Mouse (Mus musculus) urinary bladder, adult 2 months (tissue): Measurements from ENCODE around the gene Zdhhc22. TPM values are rescaled to one million over a fixed set of nuclear protein-coding genes. Genes with fewer than 3 reads are reported as not detected.

Experiments used
- DNase-seq: peaks from one replicate; pipeline ENCODE4 v3.0.0; 2022; ENCODE audit warnings: low spot score
- polyA plus RNA-seq: library from polyadenylated mRNA; depleted of rRNA; stranded (reverse); fragments of >200 nt; gene quantifications from 2 replicates; pipeline ENCODE4 v1.2.3, GENCODE M21; 2012

Gene Zdhhc22
- polyA plus RNA-seq, 1 experiment: not detected

DNA sequence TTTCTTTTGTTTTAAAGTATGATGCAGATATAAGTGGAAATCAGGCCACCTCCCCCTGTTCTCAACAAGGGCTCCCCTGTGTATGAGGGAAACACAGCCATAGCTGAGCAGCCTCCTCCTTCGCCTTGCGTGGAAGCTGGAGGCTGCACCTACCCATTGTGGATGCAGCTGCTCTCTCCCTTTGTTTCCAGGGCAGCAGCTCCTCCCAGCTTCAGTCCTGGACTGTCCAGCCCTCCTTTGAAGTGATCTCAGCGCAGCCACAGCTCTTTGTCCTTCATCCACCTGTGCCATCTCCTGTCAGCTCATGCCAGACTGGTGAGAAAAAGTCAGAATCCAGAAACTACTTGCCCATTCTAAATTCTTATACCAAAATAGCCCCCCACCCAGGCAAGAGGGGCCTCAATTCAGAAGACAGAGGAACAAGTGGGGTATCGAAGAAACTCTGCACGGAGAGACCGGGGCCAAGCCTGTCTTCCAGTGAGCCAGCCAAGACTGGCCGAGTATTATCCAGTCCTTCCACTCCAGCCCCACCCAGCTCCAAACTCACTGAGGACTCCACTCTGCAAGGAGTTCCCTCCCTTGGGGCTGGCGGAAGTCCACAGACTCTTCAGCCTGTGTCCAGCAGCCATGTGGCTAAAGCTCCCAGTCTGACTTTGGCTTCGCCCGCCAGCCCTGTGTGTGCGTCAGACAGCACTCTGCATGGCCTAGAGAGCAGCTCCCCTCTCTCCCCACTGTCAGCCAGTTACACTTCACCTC lies 28.5 kb downstream of the Zdhhc22 start:
- DNase-seq: no peak

GRCm38 (mm10) chr12:86960791-86961335 lies 29.4 kb downstream of the Zdhhc22 start:
- no peak for DNase-seq

- no peak for DNase-seq
Measured at GRCm38 (mm10) chr12:86960138-86960537, 30.1 kb downstream of the Zdhhc22 start.

GRCm38 (mm10) chr12:86959661-86960060 lies 30.6 kb downstream of the Zdhhc22 start:
- no peak for DNase-seq

GRCm38 (mm10) chr12:86958558-86958957 lies 31.7 kb downstream of the Zdhhc22 start:
- DNase-seq: no peak

DNA sequence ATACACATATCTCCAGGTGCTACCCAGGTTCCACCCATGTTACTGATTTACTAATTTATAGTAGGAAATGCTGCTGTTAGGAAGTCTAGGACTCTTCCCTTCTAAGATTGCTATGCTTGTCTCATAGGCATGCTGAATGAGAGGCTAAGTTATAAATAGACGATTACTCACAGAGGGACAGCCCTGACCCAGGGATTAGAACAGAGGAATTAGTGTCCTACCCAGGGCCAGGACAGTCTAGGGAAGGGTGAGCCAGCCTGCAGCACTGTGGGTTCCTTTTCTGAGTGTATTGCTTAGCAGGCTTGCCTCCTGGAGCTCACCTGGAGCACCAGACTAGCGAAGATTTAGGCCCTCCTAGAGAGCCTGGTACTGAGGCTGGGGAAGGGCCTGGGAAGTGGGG lies 34.3 kb downstream of the Zdhhc22 start:
- DNase-seq: no peak

DNA sequence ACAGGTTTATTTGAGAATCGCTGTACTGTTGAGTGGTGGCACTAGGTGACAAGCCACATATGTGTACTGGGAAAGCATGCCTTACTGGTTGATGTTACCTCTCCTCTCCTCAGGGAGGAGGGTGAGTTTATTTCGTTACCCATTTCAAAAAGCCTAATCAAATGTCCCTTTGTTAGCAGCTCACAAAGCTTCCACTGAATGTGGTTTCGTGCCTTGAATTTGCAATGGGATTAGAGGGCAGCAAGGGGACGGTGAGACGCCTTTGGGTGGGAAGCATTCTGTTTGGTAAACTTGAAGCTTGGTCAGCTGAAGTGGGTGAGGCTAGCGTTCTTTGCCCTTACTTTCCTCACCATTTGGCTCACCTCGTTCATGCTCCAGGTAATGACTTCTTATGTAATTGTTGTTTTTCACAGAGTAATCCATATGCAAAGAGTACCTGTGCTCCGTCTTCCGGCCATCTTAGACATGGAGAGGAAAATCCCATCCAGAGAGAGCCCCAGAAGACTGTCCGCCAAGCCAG lies 37.8 kb downstream of the Zdhhc22 start:
- no peak for DNase-seq

- DNase-seq: no peak
Measured at GRCm38 (mm10) chr12:86950961-86951360, 39.3 kb downstream of the Zdhhc22 start.

GRCm38 (mm10) chr12:86950161-86950960 lies 39.9 kb downstream of the Zdhhc22 start:
- no peak for DNase-seq

GRCm38 (mm10) chr12:86949501-86949900 lies 40.7 kb downstream of the Zdhhc22 start:
- DNase-seq: no peak

GRCm38 (mm10) chr12:86948627-86949026 lies 41.6 kb downstream of the Zdhhc22 start:
- no peak for DNase-seq

DNA sequence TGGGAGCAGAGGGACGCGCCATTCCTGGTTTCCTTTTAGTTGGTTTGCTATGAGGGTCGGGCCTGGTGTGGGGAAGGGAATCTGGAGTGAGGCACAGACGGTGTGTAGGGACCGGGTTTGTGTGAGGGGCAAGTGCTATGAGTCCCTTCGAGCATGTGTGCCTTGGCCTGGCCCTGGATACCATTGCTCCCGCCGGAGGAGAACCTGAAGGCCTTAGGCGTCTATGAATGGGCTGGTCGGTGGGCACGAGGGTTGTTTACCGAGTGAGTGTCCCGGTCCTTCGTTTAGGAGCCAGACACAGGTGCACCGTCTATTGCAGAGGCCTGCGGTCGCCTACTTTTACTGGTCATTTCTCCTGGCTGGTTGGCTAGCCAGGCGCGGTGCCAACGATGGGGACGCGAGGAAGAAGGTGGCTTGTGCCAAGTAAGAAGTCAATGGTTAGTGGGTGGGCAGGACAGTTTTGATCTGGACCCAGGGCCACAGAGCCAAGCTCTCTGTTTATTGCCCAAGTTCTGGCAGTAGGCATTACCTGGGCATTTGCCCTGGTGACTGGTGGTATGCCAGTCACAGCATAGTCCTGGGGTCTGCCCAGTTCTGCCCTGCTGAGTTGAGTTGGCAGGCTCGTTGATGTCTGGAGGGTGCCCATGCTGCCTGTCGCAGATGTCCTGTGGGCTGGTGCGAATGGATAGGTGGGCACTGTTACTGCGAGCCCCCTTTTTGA lies 42.4 kb downstream of the Zdhhc22 start:
- DNase-seq: peak; percentile 55

- DNase-seq: peak; percentile 94
Measured at GRCm38 (mm10) chr12:86946862-86947574, 43.2 kb downstream of the Zdhhc22 start, which contains the start of gene Cipc. Gene Cipc, plus strand, starts transcription at chr12:86947043.

GRCm38 (mm10) chr12:86946301-86946781 lies 43.9 kb downstream of the Zdhhc22 start:
- DNase-seq: no peak

GRCm38 (mm10) chr12:86945126-86945525 lies 45.1 kb downstream of the Zdhhc22 start:
- DNase-seq: no peak

- no peak for DNase-seq
Measured at GRCm38 (mm10) chr12:86943421-86943820, 46.8 kb downstream of the Zdhhc22 start.

GRCm38 (mm10) chr12:86941734-86942486 lies 48.3 kb downstream of the Zdhhc22 start:
- no peak for DNase-seq

DNA sequence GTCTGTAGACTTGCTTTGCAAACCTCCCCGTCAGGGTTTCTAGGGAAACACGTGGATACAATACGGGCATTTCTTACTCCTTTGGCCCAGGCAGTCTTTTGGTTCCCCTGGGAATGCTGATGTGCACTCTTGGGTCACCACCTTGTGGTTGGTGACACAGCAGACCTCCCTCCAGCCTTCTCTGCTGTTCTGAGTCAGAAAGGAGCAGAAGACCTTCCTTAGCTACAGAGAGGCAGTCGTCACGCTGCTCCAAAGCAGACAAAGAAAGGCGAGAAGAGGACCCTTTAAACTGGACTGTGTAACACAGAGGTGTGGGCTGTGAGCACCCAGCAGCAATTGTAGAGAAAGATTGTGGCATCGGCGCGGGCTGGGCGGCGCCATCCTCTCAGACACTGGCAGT lies 49.1 kb downstream of the Zdhhc22 start:
- no peak for DNase-seq

DNA sequence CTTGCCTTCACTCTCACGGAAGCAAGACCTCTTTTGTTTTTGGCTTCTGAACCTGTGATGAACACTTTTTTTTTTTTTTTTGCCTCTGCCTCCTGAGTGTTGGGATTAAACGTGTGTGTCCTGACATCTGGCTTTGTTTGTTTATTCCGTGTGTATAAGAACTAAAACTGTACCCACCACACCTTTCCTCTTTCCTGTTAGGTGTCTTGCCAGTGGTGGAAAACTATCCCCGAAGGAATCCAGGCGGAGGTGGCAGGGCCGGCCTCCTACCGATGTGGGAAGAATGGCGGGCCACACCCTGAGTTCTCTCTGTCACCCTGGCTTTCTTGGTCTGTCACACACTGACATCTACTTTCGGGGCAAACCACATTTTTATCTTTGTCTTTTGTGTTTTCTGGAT lies 51.7 kb downstream of the Zdhhc22 start:
- DNase-seq: no peak
